Mouse (Mus musculus) liver, embryonic 14.5 days (tissue): ENCODE measurements around the gene Stx1a. TPM values are rescaled to one million over a fixed set of nuclear protein-coding genes. Genes with fewer than 3 reads are reported as not detected.

Source experiments
- ATAC-seq: fragments of 200-750 bp; cut with Nextera tagmentation; 2 replicates; pipeline ENCODE4 v1.8.0; 2017; ENCODE audit warnings: moderate number of reproducible peaks, mild to moderate bottlenecking, moderate library complexity; ENCODE audit not compliant: insufficient read depth
- DNase-seq, 3 experiments: peaks; one replicate each; pipeline ENCODE4 v3.0.0-alpha.2; 2012 to 2013; ENCODE audit warnings: low read depth in 3 of 3, low spot score in 3 of 3
- H3K27ac ChIP-seq: fragments of 300-500 bp; sonication (generic); 2 replicates; pipeline ENCODE4 v1.5.1; 2014; ENCODE audit warnings: moderate library complexity, mild to moderate bottlenecking, control low read depth, inconsistent platforms
- H3K27me3 ChIP-seq: fragments of 300-500 bp; sonication (generic); 2 replicates; pipeline ENCODE4 v1.6.1; 2014; ENCODE audit warnings: mild to moderate bottlenecking, low read length, moderate library complexity; ENCODE audit not compliant: control insufficient read depth, insufficient read depth
- H3K36me3 ChIP-seq: fragments of 300-500 bp; sonication (generic); replicated peaks from 2 replicates; pipeline ENCODE4 v1.6.1; 2014; ENCODE audit warnings: low read depth; ENCODE audit not compliant: control insufficient read depth, insufficient read depth
- H3K4me1 ChIP-seq, 2 experiments: fragments of 200-500 bp in 1 of 2; fragments of 300-500 bp in 1 of 2; sonication (generic) in 1 of 2; replicated peaks; 2 replicates each; pipeline ENCODE4 v1.6.1; 2012 to 2014; ENCODE audit warnings: antibody characterized with exemption in 1 of 2, inconsistent platforms in 1 of 2, low read length in 1 of 2; ENCODE audit not compliant: control insufficient read depth in 2 of 2, insufficient read depth in 2 of 2
- H3K4me2 ChIP-seq: fragments of 300-500 bp; sonication (generic); 2 replicates; pipeline ENCODE4 v1.6.1; 2014; ENCODE audit warnings: low read depth, mild to moderate bottlenecking, control low read depth, moderate library complexity
- H3K4me3 ChIP-seq, 2 experiments: fragments of 200-500 bp in 1 of 2; fragments of 300-500 bp in 1 of 2; sonication (generic) in 1 of 2; 2 replicates each; pipeline ENCODE4 v1.5.1; 2012 to 2014; ENCODE audit warnings: low read depth in 2 of 2, low read length in 2 of 2, mild to moderate bottlenecking in 2 of 2, control low read depth in 1 of 2, inconsistent platforms in 1 of 2, moderate library complexity in 1 of 2; ENCODE audit not compliant: insufficient read depth in 1 of 2
- H3K9ac ChIP-seq: fragments of 300-500 bp; sonication (generic); replicated peaks from 2 replicates; pipeline ENCODE4 v1.6.1; 2014; ENCODE audit warnings: mild to moderate bottlenecking, control low read depth, moderate library complexity
- H3K9me3 ChIP-seq: fragments of 300-500 bp; sonication (generic); 2 replicates; pipeline ENCODE4 v1.6.1; 2016; ENCODE audit warnings: low read length, mixed read lengths; ENCODE audit not compliant: control insufficient read depth
- CTCF ChIP-seq: IDR thresholded peaks from 2 replicates; pipeline ENCODE4 v1.5.1; 2016; ENCODE audit warnings: antibody characterized with exemption, low read depth, control low read depth
- EP300 ChIP-seq: IDR thresholded peaks from 2 replicates; pipeline ENCODE4 v1.6.1; 2016; ENCODE audit warnings: antibody characterized with exemption, low read depth
- WGBS: fragments of 180-500 bp; shearing (Covaris S2); extraction: QIAGEN DNeasy Blood & Tissue Kit; methylation state at CpG from one replicate; pipeline ENCODE4 v1.1.7; 2014; ENCODE audit not compliant: insufficient replicate concordance; 5-methylcytosine and 5-hydroxymethylcytosine counted together
- polyA plus RNA-seq, 2 experiments: library from polyadenylated mRNA; depleted of rRNA in 1 of 2; stranded (reverse) in 1 of 2; unstranded in 1 of 2; fragments of >200 nt; fragmentation: Nextera tagmentation in 1 of 2; extraction: Ambion mirVana in 1 of 2; gene quantifications; 2 replicates each; pipeline versions ENCODE4 v1.2.1 to v1.2.3; 2012 to 2014

The Stx1a gene
- polyA plus RNA-seq, 2 experiments, result 0.72 to 2.3 TPM

DNA sequence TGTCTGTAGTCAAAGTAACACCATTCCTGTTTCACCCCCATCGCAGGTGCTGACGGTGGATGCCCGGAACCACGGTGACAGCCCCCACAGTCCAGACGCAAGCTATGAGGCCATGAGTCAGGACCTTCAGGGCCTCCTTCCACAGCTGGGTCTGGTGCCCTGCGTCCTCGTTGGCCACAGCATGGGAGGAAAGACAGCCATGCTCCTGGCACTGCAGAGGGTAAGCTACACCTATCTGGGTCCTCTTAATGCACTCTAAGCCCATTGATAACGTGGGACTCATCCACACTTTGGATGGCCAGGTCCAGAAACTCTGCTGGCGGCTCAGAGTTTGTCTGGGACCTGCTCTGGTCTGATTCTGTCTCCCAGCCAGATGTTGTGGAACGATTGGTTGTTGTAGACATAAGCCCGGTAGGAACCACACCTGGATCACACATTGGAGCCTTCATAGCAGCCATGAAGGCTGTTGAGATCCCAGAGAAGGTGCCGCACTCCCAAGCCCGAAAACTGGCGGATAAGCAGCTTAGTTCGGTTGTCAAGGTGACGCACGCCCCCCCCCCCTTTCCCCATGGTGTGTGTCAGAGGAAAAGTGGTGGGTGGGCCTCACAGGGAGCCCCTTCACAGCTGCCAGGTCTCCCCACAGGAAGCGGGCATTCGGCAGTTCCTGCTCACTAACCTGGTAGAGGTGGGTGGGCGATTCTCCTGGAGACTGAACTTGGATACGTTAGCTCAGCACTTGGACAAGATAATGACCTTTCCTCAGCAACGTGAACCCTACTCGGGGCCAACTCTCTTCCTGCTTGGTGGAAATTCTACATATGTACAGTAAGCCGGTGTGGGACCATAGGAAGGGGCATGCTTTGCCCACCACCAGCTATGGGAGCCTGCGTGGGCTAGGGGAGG lies 12.2 kb upstream of the Stx1a start:
- Histone ChIP-seq H3K4me3 (peak overlapping the region in 1 of 2 experiments; percentile 8; a peak in 1 of 4 replicates), H3K27ac (no peak overlapping the region), H3K9ac (no peak overlapping the region), H3K36me3 (no peaks in the 10 kb centered on the region), H3K4me2 (peak overlapping the region; percentile 96), H3K4me1 (peaks cover 8 to 21% of the 10 kb centered on the region in 2 experiments), H3K9me3 (no peaks in the 10 kb centered on the region), H3K27me3 (no peaks in the 10 kb centered on the region)
- TF ChIP-seq EP300 (no peak), CTCF (no peak)
- DNase-seq (no peak), ATAC-seq (no peak)
- 78% methylated on average over 25 of the region's 25 CpGs for WGBS

DNA sequence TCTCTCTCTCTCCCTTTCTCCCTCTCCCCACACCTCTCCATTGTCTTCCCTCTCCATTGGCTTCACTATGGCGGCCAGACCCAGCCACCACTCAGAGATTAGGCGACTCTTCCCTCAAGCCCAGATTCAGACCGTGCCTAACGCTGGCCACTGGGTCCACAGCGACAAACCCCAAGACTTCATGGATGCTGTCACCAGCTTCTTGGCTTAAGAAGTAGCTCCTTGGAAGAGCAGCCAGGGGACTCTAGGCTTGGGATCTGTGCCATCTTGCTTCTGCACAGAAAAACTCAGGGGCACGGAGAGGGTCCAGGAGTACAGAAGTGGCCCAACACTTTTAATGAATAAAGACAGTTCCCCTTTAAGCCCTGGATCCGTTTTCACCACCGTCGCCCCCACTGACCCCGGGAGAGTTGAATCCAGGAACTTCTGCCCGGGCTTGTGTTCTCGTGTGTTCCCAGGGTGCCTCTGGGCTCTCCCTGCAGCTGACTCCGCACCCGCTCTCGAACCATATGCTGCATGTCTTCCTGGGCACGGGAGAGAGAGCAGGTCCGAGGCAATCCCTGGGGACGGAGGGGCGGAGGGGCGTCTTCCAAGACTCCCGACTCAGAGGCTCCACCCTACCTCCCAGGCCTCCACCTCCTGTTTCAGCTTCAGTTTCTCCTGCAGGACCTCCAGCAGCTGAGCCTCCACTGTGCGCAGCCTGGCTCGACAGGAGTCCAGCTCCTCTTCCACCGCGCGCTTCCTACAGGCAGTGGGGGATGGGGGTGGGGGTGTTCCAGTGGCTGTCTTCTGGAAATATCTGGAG lies 11.3 kb upstream of the Stx1a start:
- ATAC-seq, result no peak
- no peak for DNase-seq
- Histone ChIP-seq H3K4me1 (peaks cover 8 to 24% of the 10 kb centered on the region in 2 experiments), H3K36me3 (no peaks in the 10 kb centered on the region), H3K9me3 (no peaks in the 10 kb centered on the region), H3K9ac (no peak overlapping the region), H3K4me3 (no peak overlapping the region), H3K27ac (no peak overlapping the region), H3K4me2 (peak overlapping the region; percentile 11; the same call in 1 of the 2 replicates), H3K27me3 (no peaks in the 10 kb centered on the region)
- TF ChIP-seq EP300, result no peak
- no peak for TF ChIP-seq CTCF
- WGBS, result 60% methylated on average over 26 of the region's 26 CpGs

DNA sequence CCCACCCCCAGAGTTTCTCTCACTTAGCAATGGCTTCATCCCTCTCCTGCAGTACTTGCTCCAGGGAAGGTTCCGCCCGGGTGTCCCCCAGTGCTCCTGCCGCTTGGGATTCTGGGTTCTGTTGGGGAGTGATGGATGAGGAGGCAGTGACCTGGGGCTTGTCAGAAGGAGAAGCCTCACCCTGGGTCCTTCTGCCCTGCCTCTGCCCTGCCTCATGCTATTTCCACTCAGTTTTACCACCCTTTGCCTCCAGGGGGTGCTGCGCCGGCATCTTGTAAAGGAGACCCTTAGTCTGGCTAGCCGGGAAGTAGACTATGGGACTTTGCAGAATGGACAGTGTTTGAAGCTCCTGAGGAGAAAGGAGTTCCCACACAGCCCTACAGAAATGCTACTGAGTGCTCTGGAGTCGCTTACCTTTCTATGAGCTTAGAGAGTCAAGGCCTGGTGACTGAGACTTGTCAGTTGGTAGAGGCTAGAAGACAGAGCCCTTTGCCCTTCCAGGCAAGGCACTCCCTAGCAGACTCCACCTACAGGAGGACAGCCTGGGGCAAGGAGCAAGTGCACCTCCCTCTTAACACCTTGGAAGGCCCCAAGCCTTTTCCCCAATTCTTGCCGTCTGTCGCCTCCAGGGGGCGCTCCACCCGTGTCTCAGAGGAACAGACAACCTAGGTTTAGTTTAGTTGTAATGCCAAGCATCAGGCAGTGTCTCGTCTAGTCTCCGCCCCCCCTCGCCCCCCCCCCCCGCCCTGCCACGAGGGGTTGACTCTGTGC lies 10.4 kb upstream of the Stx1a start:
- Histone ChIP-seq H3K27ac (no peak overlapping the region), H3K9ac (no peak overlapping the region), H3K27me3 (no peaks in the 10 kb centered on the region), H3K4me2 (no peak overlapping the region; the same call in 1 of the 2 replicates), H3K4me1 (peaks cover 8 to 24% of the 10 kb centered on the region in 2 experiments), H3K4me3 (no peak overlapping the region), H3K36me3 (no peaks in the 10 kb centered on the region), H3K9me3 (no peaks in the 10 kb centered on the region)
- ATAC-seq, result no peak
- peak; percentile 65 to 73 (median 68) for DNase-seq
- 11% methylated on average over 16 of the region's 16 CpGs for WGBS
- TF ChIP-seq CTCF, result peak; percentile 84
- TF ChIP-seq EP300, result no peak

DNA sequence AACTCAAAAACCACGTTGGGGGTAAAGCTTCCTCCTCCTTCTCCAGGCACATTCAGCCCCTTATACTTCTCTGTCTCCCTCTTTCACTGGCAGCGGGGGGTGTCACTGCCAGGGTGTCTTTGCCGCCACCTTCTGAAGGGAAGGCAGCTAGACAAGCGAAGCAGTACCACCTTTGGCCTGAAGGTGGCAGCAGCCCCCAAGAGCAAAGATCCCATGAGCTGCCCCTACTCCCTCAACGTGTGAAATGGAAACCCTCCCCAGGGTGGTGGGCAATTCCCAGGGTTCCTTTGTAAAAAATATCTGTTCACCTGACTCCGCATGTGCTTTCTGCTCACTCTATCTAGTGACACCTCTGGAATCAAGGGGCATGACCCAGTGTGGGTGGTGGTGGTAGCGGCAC lies 7.8 kb upstream of the Stx1a start:
- H3K9me3 ChIP-seq, result no peaks in the 10 kb centered on the region
- 10% methylated on average over 7 of the region's 7 CpGs for WGBS
- no peak overlapping the region for H3K4me2 ChIP-seq
- no peak overlapping the region for H3K9ac ChIP-seq
- no peak overlapping the region for H3K27ac ChIP-seq
- H3K36me3 ChIP-seq, result no peaks in the 10 kb centered on the region
- TF ChIP-seq EP300 (no peak), CTCF (peak; percentile 99)
- H3K4me3 ChIP-seq, result no peak overlapping the region
- peak; percentile 16; the same call in 1 of the 2 replicates for ATAC-seq
- peaks cover under 1 to 13% of the 10 kb centered on the region in 2 experiments; a peak in 3 of 4 replicates for H3K4me1 ChIP-seq
- peak in 2 of 3 experiments; percentile 57 to 65 for DNase-seq
- no peaks in the 10 kb centered on the region for H3K27me3 ChIP-seq
